Mouse (Mus musculus) embryonic facial prominence, embryonic 15.5 days (tissue): ENCODE data around the gene Car10. TPM values are rescaled to one million over a fixed set of nuclear protein-coding genes. Genes with fewer than 3 reads are reported as not detected.

Experiments used
- ATAC-seq: fragments of 200-750 bp; cut with Nextera tagmentation; 2 replicates; pipeline ENCODE4 v1.8.0; 2017; ENCODE audit warnings: low read depth, moderate TSS enrichment; ENCODE audit not compliant: insufficient number of reproducible peaks, low FRiP score, low TSS enrichment
- H3K27ac ChIP-seq: fragments of 300-500 bp; sonication (generic); replicated peaks from 2 replicates; pipeline ENCODE4 v1.5.1; 2015; ENCODE audit warnings: mild to moderate bottlenecking, inconsistent platforms
- H3K27me3 ChIP-seq: fragments of 300-500 bp; sonication (generic); 2 replicates; pipeline ENCODE4 v1.6.1; 2015; ENCODE audit warnings: inconsistent platforms
- H3K36me3 ChIP-seq: fragments of 300-500 bp; sonication (generic); 2 replicates; pipeline ENCODE4 v1.6.1; 2015; ENCODE audit warnings: mild to moderate bottlenecking, inconsistent platforms
- H3K4me1 ChIP-seq: fragments of 300-500 bp; sonication (generic); 2 replicates; pipeline ENCODE4 v1.6.1; 2015; ENCODE audit warnings: inconsistent platforms
- H3K4me2 ChIP-seq: fragments of 300-500 bp; sonication (generic); replicated peaks from 2 replicates; pipeline ENCODE4 v1.6.1; 2015; ENCODE audit warnings: mild to moderate bottlenecking, inconsistent platforms
- H3K4me3 ChIP-seq: fragments of 300-500 bp; sonication (generic); replicated peaks from 2 replicates; pipeline ENCODE4 v1.5.1; 2015; ENCODE audit warnings: mild to moderate bottlenecking, inconsistent platforms
- H3K9ac ChIP-seq: fragments of 300-500 bp; sonication (generic); 2 replicates; pipeline ENCODE4 v1.6.1; 2015; ENCODE audit warnings: inconsistent platforms
- H3K9me3 ChIP-seq: fragments of 300-500 bp; sonication (generic); replicated peaks from 2 replicates; pipeline ENCODE4 v1.6.1; 2016; ENCODE audit warnings: inconsistent platforms
- WGBS: fragments of 180-500 bp; shearing (Covaris S2); methylation state at CpG from one replicate; pipeline ENCODE4 v1.1.7; 2015; 5-methylcytosine and 5-hydroxymethylcytosine counted together
- polyA plus RNA-seq: library from polyadenylated mRNA; unstranded; fragments of >200 nt; fragmentation: Nextera tagmentation; extraction: Ambion mirVana; gene quantifications from 2 replicates; pipeline ENCODE4 v1.2.1, GENCODE M21; 2015

Gene Car10
- polyA plus RNA-seq, 1 experiment from 2014 or later = 3.1 TPM

DNA sequence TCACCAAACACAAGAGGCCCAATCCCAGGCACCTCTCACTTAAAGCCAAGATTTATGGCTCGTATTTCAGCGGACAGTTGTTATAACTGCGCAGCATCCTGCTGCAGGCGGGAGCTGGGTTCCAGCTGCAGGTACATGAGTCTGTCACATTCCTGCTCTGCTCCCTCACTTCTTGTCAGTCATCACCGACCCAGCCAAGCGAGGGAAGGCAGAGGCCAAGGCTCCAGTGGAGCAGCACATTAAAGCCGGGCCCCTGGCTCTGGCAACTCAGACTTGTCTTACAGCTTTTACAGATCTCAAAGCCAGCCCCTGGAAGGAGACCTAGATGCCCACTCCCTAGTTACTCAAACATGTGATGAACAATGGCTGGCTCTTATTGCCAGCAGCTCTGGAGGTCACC, 352.7 kb downstream of the Car10 start:
- 66% methylated on average over 7 of the region's 7 CpGs for WGBS
- Histone ChIP-seq H3K4me2 (no peak overlapping the region), H3K36me3 (no peaks in the 10 kb centered on the region), H3K4me1 (no peaks in the 10 kb centered on the region), H3K9ac (no peak overlapping the region), H3K27me3 (no peaks in the 10 kb centered on the region), H3K4me3 (no peak overlapping the region), H3K27ac (no peak overlapping the region), H3K9me3 (no peaks in the 10 kb centered on the region)
- ATAC-seq = no peak

DNA sequence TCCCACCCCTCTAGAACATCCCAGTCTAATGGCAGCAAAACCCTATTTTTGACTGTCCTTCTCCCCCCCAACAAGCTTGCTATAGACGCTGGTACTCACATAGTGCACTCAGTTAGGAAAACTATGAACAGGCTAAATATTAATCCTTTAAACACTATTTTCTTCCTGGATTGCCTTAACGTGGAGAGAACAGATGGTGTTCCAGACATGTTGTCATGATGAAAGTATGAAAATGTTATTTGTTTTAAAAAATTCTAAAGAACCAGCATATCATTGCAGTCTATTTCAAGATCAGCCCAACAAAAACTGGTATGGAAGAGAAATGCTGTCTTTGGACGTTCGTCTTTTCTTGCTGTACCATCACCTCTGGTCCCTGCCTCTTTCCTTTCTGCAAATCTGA, 368.4 kb downstream of the Car10 start:
- Histone ChIP-seq H3K36me3 (no peaks in the 10 kb centered on the region), H3K27ac (no peak overlapping the region), H3K9me3 (no peaks in the 10 kb centered on the region), H3K4me2 (no peak overlapping the region), H3K9ac (no peak overlapping the region), H3K4me1 (0 out of 2 replicates have a peak, but pooled peaks cover 3% of the 10 kb centered on the region), H3K27me3 (no peaks in the 10 kb centered on the region), H3K4me3 (no peak overlapping the region)
- 69% methylated on average over 4 of the region's 4 CpGs for WGBS
- ATAC-seq = no peak

DNA sequence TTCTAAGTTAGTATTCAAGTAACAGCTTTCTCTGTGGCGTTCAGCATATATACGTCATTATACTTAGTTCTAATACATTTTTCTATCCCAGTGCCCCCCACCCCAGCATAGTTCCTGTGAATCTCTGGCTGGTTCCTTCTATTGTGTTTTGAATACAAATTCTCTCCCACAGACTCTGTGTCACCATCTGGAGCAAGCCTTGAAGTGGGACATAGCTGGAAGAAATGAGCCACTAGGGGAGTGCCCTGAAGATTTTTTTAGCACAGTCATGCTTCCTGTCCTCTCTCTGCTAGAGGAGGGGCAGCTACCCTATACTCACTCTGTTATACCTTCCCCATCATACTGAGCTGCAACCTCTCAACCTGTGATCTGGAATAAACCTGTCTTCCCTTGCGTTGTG, 369.9 kb downstream of the Car10 start:
- Histone ChIP-seq H3K4me1 (0 out of 2 replicates have a peak, but pooled peaks cover 5% of the 10 kb centered on the region), H3K9me3 (no peaks in the 10 kb centered on the region), H3K9ac (no peak overlapping the region), H3K4me3 (no peak overlapping the region), H3K4me2 (no peak overlapping the region), H3K36me3 (no peaks in the 10 kb centered on the region), H3K27me3 (no peaks in the 10 kb centered on the region), H3K27ac (no peak overlapping the region)
- no peak for ATAC-seq
- 79% methylated on average over 3 of the region's 3 CpGs for WGBS

DNA sequence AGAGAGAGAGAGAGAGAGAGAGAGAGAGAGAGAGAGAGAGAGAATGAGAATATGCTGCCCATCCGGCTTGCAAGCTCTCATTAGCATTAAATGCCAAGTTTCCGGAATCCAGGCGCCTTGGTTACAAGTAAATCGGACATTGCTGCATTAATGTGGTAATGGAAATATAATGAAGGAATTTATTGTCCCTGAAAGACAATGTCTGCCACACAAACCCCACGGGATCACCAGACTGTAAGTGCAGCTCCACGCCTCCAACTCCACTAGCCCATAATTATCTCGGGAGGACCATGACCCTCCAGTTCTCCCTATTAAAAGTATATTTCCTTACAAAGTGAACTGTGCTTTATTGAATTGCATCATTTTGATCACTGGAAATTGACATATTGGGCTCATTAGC, 372.9 kb downstream of the Car10 start:
- WGBS = 39% methylated on average over 7 of the region's 7 CpGs

DNA sequence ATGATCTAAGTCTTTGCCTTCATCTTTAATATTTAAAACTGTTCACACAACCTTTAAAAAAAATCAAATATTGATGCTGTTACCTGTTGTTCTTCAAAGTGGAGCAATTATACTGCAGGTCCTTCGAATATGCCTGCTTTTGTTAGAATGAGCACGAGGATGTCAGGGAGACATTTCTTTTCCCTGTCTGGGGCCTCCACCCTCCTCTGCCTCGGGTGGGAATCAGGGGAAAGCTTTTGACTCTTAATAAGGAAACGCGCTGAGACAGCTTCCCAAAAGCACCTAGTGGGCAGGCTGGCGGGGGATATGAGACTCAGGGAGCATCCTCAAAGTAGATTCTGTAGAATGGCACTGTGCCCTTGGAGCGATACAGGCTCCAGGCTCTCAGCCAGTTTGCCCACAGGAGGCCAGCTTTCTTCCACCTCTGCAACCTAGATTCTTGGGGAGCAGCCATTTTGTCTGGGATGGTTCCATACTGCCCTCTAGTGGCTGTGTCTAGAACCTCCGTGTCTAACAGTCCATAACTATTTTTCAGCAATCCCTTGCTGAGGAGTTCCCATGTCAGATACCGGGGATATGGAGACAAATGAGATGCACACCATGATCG, 373.8 kb downstream of the Car10 start:
- Histone ChIP-seq H3K4me1 (0 out of 2 replicates have a peak, but pooled peaks cover 5% of the 10 kb centered on the region), H3K4me3 (0 out of 2 replicates have a peak overlapping the region, but pooled peaks have one; percentile 16), H3K4me2 (peak overlapping the region; percentile 26; the same call in 1 of the 2 replicates), H3K27ac (no peak overlapping the region), H3K27me3 (no peaks in the 10 kb centered on the region), H3K36me3 (no peaks in the 10 kb centered on the region), H3K9me3 (no peaks in the 10 kb centered on the region), H3K9ac (no peak overlapping the region)
- 36% methylated on average over 10 of the region's 10 CpGs for WGBS
- ATAC-seq = 0 out of 2 replicates have a peak, but pooled peaks have one; percentile 47

More for the DNA sequence above, 372.9 kb downstream of the Car10 start:
- H3K4me1 ChIP-seq = 0 out of 2 replicates have a peak, but pooled peaks cover 5% of the 10 kb centered on the region
- H3K9ac ChIP-seq = no peak overlapping the region
- H3K36me3 ChIP-seq = no peaks in the 10 kb centered on the region
- no peaks in the 10 kb centered on the region for H3K9me3 ChIP-seq
- H3K27ac ChIP-seq = no peak overlapping the region
- H3K4me2 ChIP-seq = no peak overlapping the region
- no peak for ATAC-seq
- no peaks in the 10 kb centered on the region for H3K27me3 ChIP-seq
- no peak overlapping the region for H3K4me3 ChIP-seq

DNA sequence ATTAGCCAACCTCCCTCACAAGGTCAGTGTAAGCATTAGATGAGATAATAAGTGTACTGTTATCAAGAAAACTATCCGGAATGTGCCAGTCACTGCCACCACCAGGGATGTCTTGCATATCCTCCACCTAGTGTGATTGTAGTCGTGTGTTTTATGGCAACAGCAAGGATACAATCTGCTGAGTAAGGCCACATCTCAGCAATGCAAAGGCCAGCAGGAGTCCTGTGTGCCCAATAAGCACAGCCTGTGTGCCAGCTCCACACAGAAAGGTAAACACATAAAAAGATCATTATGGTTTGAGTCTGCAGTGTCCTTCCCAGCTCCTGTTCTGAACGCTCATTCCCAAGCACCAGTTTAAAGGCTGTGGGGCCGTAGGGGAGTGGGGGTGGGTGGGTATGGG, 386.8 kb downstream of the Car10 start:
- no peak overlapping the region for H3K9ac ChIP-seq
- no peak overlapping the region for H3K4me2 ChIP-seq
- ATAC-seq = no peak
- no peaks in the 10 kb centered on the region for H3K9me3 ChIP-seq
- H3K4me1 ChIP-seq = no peaks in the 10 kb centered on the region
- H3K4me3 ChIP-seq = no peak overlapping the region
- H3K27me3 ChIP-seq = no peaks in the 10 kb centered on the region
- WGBS = 79% methylated on average over 4 of the region's 4 CpGs
- no peak overlapping the region for H3K27ac ChIP-seq
- no peaks in the 10 kb centered on the region for H3K36me3 ChIP-seq

DNA sequence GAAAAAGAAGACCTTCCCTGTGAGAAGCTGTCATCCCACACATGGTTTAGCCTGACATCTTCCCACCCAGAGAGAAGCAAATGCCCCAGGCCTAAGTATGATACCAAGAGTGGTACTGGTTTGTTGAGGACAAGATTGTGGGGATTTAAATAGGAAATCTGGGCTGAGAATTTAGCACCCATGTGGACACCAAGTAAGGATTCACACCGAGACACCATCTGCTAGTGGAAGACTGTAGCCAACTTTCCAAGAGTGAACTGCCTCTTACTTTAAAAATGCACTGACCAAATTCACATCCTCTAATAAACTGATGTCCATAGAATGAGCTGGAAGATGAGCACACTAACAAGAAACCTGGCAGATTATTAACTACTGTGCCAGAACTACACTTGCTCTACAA, 389.2 kb downstream of the Car10 start:
- H3K36me3 ChIP-seq = no peaks in the 10 kb centered on the region
- 88% methylated on average over 1 of the region's 1 CpGs for WGBS
- H3K9ac ChIP-seq = no peak overlapping the region
- H3K9me3 ChIP-seq = no peaks in the 10 kb centered on the region
- no peak overlapping the region for H3K27ac ChIP-seq
- H3K4me3 ChIP-seq = no peak overlapping the region
- H3K4me2 ChIP-seq = no peak overlapping the region
- ATAC-seq = no peak
- no peaks in the 10 kb centered on the region for H3K4me1 ChIP-seq
- H3K27me3 ChIP-seq = no peaks in the 10 kb centered on the region

DNA sequence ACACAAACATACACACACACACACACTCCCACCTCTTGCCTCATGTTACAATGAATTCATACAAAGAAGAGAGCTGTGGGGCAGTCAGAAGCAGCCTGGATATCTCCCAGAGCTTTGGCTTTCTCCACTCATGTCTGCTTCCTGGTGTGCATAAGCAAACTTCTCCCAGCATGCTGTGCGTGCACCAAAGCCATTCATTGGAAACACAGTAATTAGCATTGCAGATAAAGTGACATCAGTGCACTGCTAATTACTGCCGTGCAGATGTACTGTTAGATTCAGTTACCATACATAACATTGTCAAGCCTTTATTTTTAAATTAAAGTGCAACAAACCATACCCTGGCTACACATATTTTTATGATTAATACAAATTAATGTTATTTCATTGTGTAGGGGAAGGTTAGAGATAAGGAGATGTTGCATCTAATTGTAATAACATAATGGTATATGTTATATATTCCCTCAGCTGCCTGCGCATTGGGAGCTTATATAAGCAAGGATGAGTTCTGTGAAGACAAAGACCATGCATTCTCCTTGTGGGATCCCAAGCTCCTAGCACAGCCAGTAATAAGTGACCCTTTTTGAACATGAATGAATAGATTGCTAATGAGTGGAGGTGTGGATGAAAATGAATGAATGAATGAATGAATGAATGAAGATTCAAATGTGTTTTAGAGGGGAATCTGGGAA, 390.2 kb downstream of the Car10 start:
- 77% methylated on average over 3 of the region's 3 CpGs for WGBS

DNA sequence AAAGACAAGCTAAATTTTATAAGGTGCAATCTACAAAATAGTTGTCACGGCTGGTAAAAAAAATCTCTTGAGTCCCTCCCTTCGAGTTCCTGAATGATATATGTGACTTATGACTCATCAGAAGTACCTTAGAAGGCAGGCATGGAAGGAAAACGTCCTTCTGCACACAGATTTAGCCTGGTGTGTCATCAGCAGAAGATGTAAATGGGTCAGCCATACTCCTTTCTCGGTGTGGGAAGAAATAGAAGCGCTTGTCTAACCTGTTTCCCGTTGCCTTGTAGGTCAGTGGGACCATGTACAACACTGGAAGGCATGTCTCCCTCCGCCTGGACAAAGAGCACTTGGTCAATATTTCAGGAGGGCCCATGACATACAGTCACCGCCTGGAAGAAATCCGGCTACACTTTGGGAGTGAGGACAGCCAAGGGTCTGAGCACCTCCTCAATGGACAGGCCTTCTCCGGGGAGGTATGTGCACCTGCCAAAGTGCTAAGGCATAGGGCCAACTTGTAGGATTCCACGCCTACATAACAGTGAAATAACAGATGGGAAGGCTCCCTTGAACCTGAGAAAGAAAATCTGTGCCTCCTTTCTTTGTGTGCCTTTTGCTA, 392.5 kb downstream of the Car10 start:
- WGBS = 81% methylated on average over 11 of the region's 11 CpGs
- Histone ChIP-seq H3K9me3 (no peaks in the 10 kb centered on the region), H3K4me2 (no peak overlapping the region), H3K27ac (no peak overlapping the region), H3K9ac (no peak overlapping the region), H3K4me3 (no peak overlapping the region), H3K36me3 (no peaks in the 10 kb centered on the region), H3K27me3 (no peaks in the 10 kb centered on the region), H3K4me1 (no peaks in the 10 kb centered on the region)
- no peak for ATAC-seq

More for the DNA sequence above, 390.2 kb downstream of the Car10 start:
- Histone ChIP-seq H3K36me3 (no peaks in the 10 kb centered on the region), H3K4me3 (no peak overlapping the region), H3K9ac (no peak overlapping the region), H3K27me3 (no peaks in the 10 kb centered on the region), H3K4me1 (no peaks in the 10 kb centered on the region), H3K9me3 (no peaks in the 10 kb centered on the region), H3K4me2 (no peak overlapping the region), H3K27ac (no peak overlapping the region)
- no peak for ATAC-seq

DNA sequence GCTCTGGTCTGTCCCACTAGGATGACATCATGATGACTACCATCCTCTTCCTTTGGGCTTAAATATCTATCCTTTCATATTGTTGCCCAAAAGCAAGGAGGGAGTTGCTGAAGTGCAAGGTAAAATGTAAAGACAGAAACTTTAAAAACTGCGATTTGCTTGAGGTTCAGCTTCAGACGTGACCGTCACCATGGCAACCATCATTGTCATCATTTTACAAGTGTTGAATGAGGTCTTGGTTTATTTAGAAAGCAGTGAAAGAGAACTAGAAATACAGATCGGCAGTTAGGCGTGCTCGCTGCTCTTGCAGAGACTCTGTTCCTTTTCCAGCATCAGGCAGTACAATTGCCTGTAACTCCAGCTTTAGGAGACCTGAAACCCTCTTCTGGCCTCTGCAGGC, 400.1 kb downstream of the Car10 start:
- Histone ChIP-seq H3K9ac (no peak overlapping the region), H3K4me2 (no peak overlapping the region), H3K4me3 (no peak overlapping the region), H3K27ac (no peak overlapping the region), H3K4me1 (no peaks in the 10 kb centered on the region), H3K27me3 (no peaks in the 10 kb centered on the region), H3K9me3 (no peaks in the 10 kb centered on the region), H3K36me3 (no peaks in the 10 kb centered on the region)
- no peak for ATAC-seq
- WGBS = 79% methylated on average over 6 of the region's 6 CpGs

DNA sequence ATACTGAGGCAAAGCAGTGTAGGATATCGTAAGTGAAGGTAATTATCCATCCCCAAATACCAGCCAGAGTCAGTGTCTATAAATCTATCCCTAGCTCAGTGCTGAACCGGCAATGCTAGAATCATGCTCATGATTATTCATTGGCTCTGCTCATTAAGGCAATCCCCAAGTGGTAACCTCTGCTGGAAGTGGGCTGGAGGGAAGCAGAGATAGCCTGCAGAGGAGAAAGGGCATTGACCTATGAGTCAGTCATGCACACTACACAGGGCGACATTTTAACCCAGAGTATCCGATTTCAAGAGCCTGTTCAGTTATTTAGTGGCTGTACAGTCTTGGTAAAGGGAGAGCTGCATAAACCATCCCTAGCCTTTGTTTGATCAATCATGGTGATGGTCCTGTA, 402.6 kb downstream of the Car10 start:
- ATAC-seq = no peak
- Histone ChIP-seq H3K27ac (no peak overlapping the region), H3K27me3 (no peaks in the 10 kb centered on the region), H3K4me1 (no peaks in the 10 kb centered on the region), H3K36me3 (no peaks in the 10 kb centered on the region), H3K4me2 (no peak overlapping the region), H3K9me3 (no peaks in the 10 kb centered on the region), H3K9ac (no peak overlapping the region), H3K4me3 (no peak overlapping the region)
- 22% methylated on average over 4 of the region's 4 CpGs for WGBS
